Mouse (Mus musculus) embryonic facial prominence, embryonic 13.5 days (tissue): ENCODE data around the gene Tln2. TPM values are rescaled to one million over a fixed set of nuclear protein-coding genes. Genes with fewer than 3 reads are reported as not detected.

Experiments
- ATAC-seq: fragments of 200-750 bp; cut with Nextera tagmentation; 2 replicates; pipeline ENCODE4 v1.8.0; 2017; ENCODE audit warnings: low read depth; ENCODE audit not compliant: insufficient number of reproducible peaks, insufficient read depth, low FRiP score, low TSS enrichment
- H3K27ac ChIP-seq: fragments of 300-500 bp; sonication (generic); 2 replicates; pipeline ENCODE4 v1.5.1; 2015; ENCODE audit warnings: moderate library complexity, mild to moderate bottlenecking, inconsistent platforms
- H3K27me3 ChIP-seq: fragments of 300-500 bp; sonication (generic); 2 replicates; pipeline ENCODE4 v1.6.1; 2015; ENCODE audit warnings: mild to moderate bottlenecking, inconsistent platforms
- H3K36me3 ChIP-seq: fragments of 300-500 bp; sonication (generic); 2 replicates; pipeline ENCODE4 v1.6.1; 2015; ENCODE audit warnings: mild to moderate bottlenecking, inconsistent platforms
- H3K4me1 ChIP-seq: fragments of 300-500 bp; sonication (generic); 2 replicates; pipeline ENCODE4 v1.6.1; 2015; ENCODE audit warnings: inconsistent platforms
- H3K4me2 ChIP-seq: fragments of 300-500 bp; sonication (generic); 2 replicates; pipeline ENCODE4 v1.6.1; 2015; ENCODE audit warnings: moderate library complexity, mild to moderate bottlenecking, inconsistent platforms
- H3K4me3 ChIP-seq: fragments of 300-500 bp; sonication (generic); 2 replicates; pipeline ENCODE4 v1.5.1; 2015; ENCODE audit warnings: mild to moderate bottlenecking, inconsistent platforms
- H3K9ac ChIP-seq: fragments of 300-500 bp; sonication (generic); 2 replicates; pipeline ENCODE4 v1.6.1; 2015; ENCODE audit warnings: mild to moderate bottlenecking, inconsistent platforms
- H3K9me3 ChIP-seq: fragments of 300-500 bp; sonication (generic); 2 replicates; pipeline ENCODE4 v1.6.1; 2016; ENCODE audit warnings: inconsistent platforms
- WGBS: fragments of 180-500 bp; shearing (Covaris S2); methylation state at CpG from one replicate; pipeline ENCODE4 v1.1.7; 2015; ENCODE audit warnings: mixed read lengths; 5-methylcytosine and 5-hydroxymethylcytosine counted together
- polyA plus RNA-seq: library from polyadenylated mRNA; unstranded; fragments of >200 nt; fragmentation: Nextera tagmentation; extraction: Ambion mirVana; gene quantifications from 2 replicates; pipeline ENCODE4 v1.2.1, GENCODE M21; 2015

Tln2 gene
- polyA plus RNA-seq, 1 experiment from 2014 or later = 43.4 TPM

DNA sequence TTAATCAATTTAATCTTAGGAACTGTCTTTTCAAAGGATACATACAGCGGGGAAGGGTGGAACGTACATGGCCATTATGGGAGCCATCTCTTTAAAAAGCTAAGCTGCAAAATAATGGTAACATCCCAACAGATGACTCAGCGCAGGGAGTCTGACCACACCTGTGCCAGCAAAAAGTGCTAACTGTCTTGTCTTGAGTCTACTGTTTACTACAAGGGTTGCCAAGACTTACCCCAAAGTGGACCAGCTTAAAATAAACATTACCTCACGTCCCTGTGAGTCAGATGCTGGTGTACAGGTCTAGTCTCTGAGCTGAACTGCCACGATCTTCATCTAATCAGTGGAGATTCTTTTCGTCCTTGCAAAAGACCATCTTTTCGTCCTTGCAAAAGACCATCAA lies 14.7 kb downstream of the Tln2 start:
- H3K9me3 ChIP-seq = no peaks in the 10 kb centered on the region
- H3K9ac ChIP-seq = no peak overlapping the region
- no peak overlapping the region for H3K4me3 ChIP-seq
- no peak overlapping the region for H3K27ac ChIP-seq
- H3K27me3 ChIP-seq = no peaks in the 10 kb centered on the region
- peaks cover 49% of the 10 kb centered on the region for H3K4me1 ChIP-seq
- no peak for ATAC-seq
- no peak overlapping the region for H3K4me2 ChIP-seq
- 90% methylated on average over 7 of the region's 7 CpGs for WGBS
- no peaks in the 10 kb centered on the region for H3K36me3 ChIP-seq

DNA sequence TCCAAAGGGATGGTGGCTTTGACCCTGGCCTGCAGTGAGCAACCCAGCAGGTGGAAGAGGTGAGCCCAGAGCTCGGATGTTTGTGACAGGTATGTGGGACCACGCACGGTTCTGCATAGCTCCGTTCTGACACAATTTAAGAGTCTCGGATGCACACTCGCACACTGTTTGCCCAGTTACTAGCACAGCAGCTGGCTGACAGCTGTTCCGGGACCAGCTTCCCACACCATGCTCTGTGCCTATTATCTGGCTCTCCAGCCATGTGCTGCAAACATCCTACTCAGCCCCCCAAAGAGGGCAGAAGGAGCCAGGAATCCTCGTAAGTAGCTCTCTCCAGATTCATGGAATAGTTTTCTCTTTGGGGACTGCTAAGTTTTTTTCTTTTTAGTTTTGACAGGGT lies 17.6 kb downstream of the Tln2 start:
- Histone ChIP-seq H3K9me3 (no peaks in the 10 kb centered on the region), H3K9ac (no peak overlapping the region), H3K4me1 (peaks cover 33% of the 10 kb centered on the region), H3K36me3 (no peaks in the 10 kb centered on the region), H3K27ac (no peak overlapping the region), H3K27me3 (no peaks in the 10 kb centered on the region), H3K4me2 (no peak overlapping the region), H3K4me3 (no peak overlapping the region)
- ATAC-seq = no peak
- 57% methylated on average over 8 of the region's 8 CpGs for WGBS

DNA sequence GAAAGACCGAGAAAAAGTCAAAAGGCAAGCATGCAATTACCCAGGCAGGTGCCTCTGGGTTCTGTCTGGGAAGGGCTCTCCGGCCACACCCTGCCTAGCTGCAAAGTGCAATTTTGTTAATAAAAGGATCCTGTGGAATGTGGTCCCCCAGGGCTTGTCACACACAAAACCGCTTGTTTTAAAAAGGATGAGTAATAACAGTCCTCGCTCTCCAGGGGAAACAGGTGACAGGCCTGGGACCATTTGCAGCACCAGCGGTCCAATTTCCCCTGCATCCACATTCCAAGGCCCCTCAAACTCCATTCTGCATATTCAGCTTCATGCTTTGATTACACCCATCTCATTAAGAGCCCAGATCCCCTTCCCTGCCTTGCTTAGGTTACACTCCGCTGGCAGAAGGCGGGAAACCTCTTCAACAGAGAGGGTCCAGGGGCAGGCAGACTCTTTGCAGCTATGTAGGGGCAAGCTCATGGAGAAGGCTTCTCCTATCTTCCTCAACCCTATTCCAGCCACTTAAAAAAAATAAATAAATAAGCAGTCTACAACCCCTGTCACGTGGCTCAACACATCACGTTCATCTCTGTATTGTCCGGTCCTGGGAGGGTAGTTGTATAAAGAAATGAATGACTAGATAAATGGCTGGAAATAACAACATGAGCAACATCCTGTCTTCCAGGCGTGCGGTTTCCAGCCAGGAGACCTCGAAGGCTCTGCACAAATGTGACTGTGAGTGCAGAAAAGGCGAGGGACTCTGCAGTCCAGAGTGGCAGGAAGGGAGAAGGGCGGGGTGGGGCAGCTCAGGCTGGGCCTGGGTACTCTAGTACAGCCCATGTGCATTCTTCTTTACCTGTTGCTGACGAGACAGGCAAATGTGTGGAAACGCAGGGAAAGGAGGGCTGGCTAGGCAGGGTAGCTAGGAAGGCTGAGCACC lies 19.5 kb downstream of the Tln2 start:
- Histone ChIP-seq H3K9ac (no peak overlapping the region), H3K27ac (no peak overlapping the region), H3K27me3 (no peaks in the 10 kb centered on the region), H3K4me2 (no peak overlapping the region), H3K9me3 (no peaks in the 10 kb centered on the region), H3K4me3 (no peak overlapping the region), H3K36me3 (no peaks in the 10 kb centered on the region), H3K4me1 (peaks cover 33% of the 10 kb centered on the region)
- WGBS = 51% methylated on average over 17 of the region's 17 CpGs
- no peak for ATAC-seq

DNA sequence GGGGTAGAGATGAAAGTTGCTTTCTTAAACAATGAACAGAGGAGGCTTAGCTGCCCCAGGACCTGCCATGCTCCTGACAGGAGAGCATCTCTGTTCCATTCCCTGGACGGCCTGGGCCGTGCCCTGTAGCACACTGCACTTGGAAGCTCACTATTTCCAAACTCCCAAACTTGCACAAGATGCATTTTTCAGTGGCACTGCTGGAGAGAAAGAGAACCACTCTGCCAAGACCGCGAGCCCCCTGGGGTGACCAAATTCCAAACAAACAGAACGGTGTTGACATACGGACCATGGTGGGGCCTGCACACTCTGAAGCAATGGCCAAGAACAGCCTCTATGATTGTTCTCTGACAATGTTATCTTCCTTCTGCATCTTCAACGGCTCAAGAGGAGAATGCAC lies 25.1 kb downstream of the Tln2 start:
- no peaks in the 10 kb centered on the region for H3K9me3 ChIP-seq
- H3K9ac ChIP-seq = no peak overlapping the region
- no peaks in the 10 kb centered on the region for H3K36me3 ChIP-seq
- H3K4me2 ChIP-seq = no peak overlapping the region
- H3K27ac ChIP-seq = no peak overlapping the region
- H3K4me1 ChIP-seq = peaks cover 14% of the 10 kb centered on the region
- no peak for ATAC-seq
- H3K27me3 ChIP-seq = no peaks in the 10 kb centered on the region
- WGBS = 61% methylated on average over 7 of the region's 7 CpGs
- no peak overlapping the region for H3K4me3 ChIP-seq

DNA sequence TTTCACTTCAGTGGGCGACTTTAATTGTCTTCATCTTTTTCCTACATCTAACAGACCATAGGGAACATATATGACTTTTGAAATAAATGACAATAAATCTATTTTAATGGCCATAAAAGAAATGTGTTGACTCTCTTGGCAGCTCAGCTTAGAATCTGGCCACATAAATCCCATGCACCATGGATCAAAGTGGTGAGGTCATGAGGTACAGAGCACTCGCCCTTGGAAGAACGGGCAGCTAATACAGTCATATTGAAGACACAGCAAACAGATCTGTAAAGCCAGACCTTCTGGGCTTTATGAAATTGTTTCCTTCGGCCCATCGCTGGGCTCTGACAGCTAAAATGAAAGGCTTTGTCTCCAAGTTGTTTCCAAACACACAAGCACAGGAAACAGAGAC lies 26.2 kb downstream of the Tln2 start:
- H3K27me3 ChIP-seq = no peaks in the 10 kb centered on the region
- peaks cover 13% of the 10 kb centered on the region for H3K4me1 ChIP-seq

DNA sequence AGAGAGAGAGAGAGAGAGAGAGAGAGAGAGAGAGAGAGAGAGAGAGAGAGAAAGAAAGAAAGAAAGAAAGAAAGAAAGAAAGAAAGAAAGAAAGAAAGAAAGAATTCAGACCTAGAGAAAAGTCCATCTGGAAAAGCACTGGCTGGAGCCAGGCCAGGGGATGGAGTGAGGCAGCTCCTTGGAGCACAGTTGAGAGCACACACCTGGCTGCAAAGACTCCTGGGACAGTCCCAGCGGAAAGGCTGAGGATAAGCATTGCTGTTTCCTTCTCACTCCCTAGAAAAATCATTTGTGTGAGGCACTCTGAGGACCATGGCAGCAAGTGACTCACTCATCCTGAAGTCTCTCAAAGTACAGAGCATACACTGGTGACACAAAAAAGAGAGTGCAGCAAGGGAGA lies 26.9 kb downstream of the Tln2 start:
- H3K4me1 ChIP-seq = peaks cover 13% of the 10 kb centered on the region
- no peak overlapping the region for H3K27ac ChIP-seq
- no peak for ATAC-seq
- no peak overlapping the region for H3K4me2 ChIP-seq
- no peaks in the 10 kb centered on the region for H3K9me3 ChIP-seq
- no peaks in the 10 kb centered on the region for H3K36me3 ChIP-seq
- H3K27me3 ChIP-seq = no peaks in the 10 kb centered on the region
- no peak overlapping the region for H3K9ac ChIP-seq
- 79% methylated on average over 1 of the region's 1 CpGs for WGBS
- no peak overlapping the region for H3K4me3 ChIP-seq

More for the DNA sequence above, 26.2 kb downstream of the Tln2 start:
- no peak overlapping the region for H3K4me2 ChIP-seq
- no peaks in the 10 kb centered on the region for H3K9me3 ChIP-seq
- no peak overlapping the region for H3K27ac ChIP-seq
- H3K36me3 ChIP-seq = no peaks in the 10 kb centered on the region
- 89% methylated on average over 5 of the region's 5 CpGs for WGBS
- no peak for ATAC-seq
- no peak overlapping the region for H3K9ac ChIP-seq
- no peak overlapping the region for H3K4me3 ChIP-seq

DNA sequence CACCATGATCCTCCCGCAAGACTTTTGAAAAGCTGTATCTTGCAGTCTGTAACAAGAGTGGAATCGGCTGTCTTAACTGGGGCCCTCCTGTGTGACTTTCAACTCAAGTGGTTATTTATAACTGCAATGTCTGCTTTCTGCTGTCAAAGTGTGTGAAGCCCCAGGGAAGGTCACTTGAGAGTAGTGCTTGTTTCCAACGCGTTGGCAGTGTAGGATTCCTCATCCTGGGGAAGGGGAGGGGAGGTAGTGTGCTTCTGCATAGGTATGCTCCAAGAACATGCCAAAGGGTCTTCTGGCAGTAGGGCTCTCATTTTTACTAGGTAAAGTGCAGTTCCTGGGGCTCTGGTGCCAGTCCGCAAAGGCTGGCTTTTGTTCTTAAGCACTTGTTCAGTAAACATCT lies 29.9 kb downstream of the Tln2 start:
- H3K27ac ChIP-seq = peak overlapping the region; percentile 36; the same call in 1 of the 2 replicates
- H3K4me1 ChIP-seq = peaks cover 9% of the 10 kb centered on the region
- H3K36me3 ChIP-seq = no peaks in the 10 kb centered on the region
- H3K4me2 ChIP-seq = no peak overlapping the region
- no peak for ATAC-seq
- 68% methylated on average over 5 of the region's 5 CpGs for WGBS
- H3K9me3 ChIP-seq = no peaks in the 10 kb centered on the region
- no peak overlapping the region for H3K9ac ChIP-seq
- no peak overlapping the region for H3K4me3 ChIP-seq
- no peaks in the 10 kb centered on the region for H3K27me3 ChIP-seq

DNA sequence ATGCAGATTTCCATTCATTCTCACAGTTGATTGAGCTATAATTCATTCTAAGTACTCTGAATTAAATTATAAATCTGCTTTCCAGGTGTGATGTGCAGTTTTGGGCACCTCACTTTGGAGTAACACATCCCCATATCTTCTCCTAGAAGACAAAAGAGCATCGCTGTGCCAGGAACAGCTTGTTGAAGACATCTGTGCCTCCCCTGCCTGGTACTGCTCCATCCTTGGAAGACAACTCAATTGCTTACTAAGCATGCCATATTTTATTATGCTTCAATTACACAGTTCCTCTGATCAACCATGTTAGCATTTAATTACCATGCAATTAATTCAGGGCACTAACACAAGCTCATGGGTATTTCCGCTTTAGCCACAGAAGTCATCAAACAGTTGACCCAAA lies 31.8 kb downstream of the Tln2 start:
- Histone ChIP-seq H3K36me3 (no peaks in the 10 kb centered on the region), H3K9me3 (no peaks in the 10 kb centered on the region), H3K27me3 (no peaks in the 10 kb centered on the region), H3K4me3 (no peak overlapping the region), H3K4me1 (peaks cover 7% of the 10 kb centered on the region; the same call in 1 of the 2 replicates), H3K9ac (no peak overlapping the region), H3K4me2 (no peak overlapping the region), H3K27ac (no peak overlapping the region)
- WGBS = 87% methylated on average over 2 of the region's 2 CpGs
- ATAC-seq = no peak

DNA sequence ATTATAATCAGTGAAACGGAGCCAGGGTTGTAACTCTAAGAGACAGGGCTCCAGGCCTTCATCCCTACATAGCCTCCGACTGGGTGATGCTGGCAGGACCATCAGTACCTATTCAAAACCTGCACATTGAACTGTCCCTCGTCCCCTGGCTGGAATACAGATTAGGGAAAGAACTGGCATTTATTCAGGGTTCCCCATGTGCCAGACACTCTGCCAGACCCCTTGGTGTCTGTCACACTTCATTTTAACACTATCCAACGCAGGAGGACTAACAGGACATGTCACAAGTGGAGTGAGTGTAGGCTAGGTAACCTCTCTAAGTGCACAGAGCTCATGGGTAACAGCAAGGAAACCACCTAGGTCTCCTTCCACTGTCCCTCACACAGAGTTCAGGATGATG lies 37.8 kb downstream of the Tln2 start:
- no peak overlapping the region for H3K4me2 ChIP-seq
- H3K9ac ChIP-seq = no peak overlapping the region
- H3K4me1 ChIP-seq = peaks cover 12% of the 10 kb centered on the region; the same call in 1 of the 2 replicates
- no peaks in the 10 kb centered on the region for H3K27me3 ChIP-seq
- no peak overlapping the region for H3K4me3 ChIP-seq
- 67% methylated on average over 4 of the region's 4 CpGs for WGBS
- H3K9me3 ChIP-seq = no peaks in the 10 kb centered on the region
- H3K27ac ChIP-seq = no peak overlapping the region
- H3K36me3 ChIP-seq = no peaks in the 10 kb centered on the region
- ATAC-seq = no peak

DNA sequence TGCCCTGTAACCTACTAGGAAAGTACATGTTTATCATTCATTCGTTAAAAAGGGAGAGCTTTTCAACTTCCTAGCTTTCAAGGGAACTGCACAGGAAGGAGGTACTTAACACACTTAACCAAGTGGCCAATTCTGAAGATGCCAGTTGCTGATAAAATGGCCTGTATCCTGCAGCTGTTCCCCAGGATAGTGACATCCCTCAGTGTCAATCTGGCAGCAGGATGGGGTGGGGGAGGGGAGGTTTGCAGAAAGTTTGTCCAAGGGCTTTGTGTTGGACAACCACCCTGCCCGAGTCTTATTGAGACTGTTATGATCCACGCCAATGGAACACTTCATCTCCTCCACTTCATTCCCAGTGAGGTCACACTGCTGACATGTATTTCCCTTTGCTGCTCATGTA lies 50.0 kb downstream of the Tln2 start:
- no peak for ATAC-seq
- no peak overlapping the region for H3K9ac ChIP-seq
- no peaks in the 10 kb centered on the region for H3K9me3 ChIP-seq
- 47% methylated on average over 3 of the region's 3 CpGs for WGBS
- no peak overlapping the region for H3K4me2 ChIP-seq
- H3K36me3 ChIP-seq = no peaks in the 10 kb centered on the region
- H3K4me3 ChIP-seq = no peak overlapping the region
- peaks cover 3% of the 10 kb centered on the region; the same call in 1 of the 2 replicates for H3K4me1 ChIP-seq
- H3K27ac ChIP-seq = no peak overlapping the region
- no peaks in the 10 kb centered on the region for H3K27me3 ChIP-seq

DNA sequence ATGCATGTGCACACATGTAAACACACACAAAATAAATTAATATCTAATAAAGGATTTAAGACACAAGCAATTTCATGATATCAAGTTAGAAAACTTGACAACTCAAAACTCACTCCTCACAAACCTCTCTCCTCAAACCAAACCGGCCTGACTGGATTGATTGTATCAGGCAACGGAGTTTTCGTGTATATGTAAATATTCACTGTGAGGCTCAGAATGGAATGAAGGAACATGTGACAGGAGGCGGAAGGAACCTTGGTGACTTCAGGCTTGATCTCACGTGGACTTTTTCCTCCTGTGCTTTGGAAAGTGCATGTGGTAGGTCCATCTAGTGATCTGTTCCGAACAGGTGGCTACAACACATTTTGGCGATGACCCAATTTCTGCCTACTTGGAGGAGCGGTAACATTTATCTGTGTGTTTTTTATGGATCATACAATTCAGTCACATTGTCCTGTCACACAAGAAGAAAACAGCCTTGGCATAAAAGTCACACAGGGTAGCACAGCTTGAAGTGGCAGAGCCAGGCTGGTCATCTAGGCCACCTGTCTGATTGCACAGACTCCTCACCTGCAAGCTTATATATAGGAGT lies 54.7 kb downstream of the Tln2 start:
- H3K36me3 ChIP-seq = no peaks in the 10 kb centered on the region
- no peaks in the 10 kb centered on the region for H3K9me3 ChIP-seq
- no peak overlapping the region for H3K9ac ChIP-seq
- H3K27me3 ChIP-seq = no peaks in the 10 kb centered on the region
- 80% methylated on average over 8 of the region's 8 CpGs for WGBS
- H3K4me3 ChIP-seq = no peak overlapping the region
- peaks cover 3% of the 10 kb centered on the region; the same call in 1 of the 2 replicates for H3K4me1 ChIP-seq
- no peak overlapping the region for H3K4me2 ChIP-seq
- no peak for ATAC-seq
- H3K27ac ChIP-seq = no peak overlapping the region

DNA sequence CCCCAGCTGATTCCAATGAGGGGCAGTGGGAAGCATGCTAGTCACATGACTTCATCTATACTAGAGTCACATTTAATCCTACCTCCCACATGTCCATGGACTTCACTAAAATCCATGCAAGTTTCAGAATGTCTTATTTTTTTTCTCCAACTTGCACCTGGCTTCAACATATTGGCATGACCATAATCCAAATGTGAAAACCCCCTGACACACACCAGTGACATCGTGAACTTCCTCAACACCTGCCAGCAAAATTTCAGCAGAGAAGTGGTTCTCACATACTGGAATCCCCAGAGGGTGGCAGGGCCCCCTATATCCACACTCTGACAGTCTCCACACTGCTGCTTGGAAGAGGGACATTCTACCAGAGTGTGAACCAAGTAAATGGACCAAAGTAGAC lies 57.7 kb downstream of the Tln2 start:
- WGBS = 85% methylated on average over 1 of the region's 1 CpGs

More for the DNA sequence above, 57.7 kb downstream of the Tln2 start:
- Histone ChIP-seq H3K9ac (no peak overlapping the region), H3K27ac (no peak overlapping the region), H3K4me2 (no peak overlapping the region), H3K27me3 (no peaks in the 10 kb centered on the region), H3K4me1 (peaks cover 7% of the 10 kb centered on the region; the same call in 1 of the 2 replicates), H3K4me3 (no peak overlapping the region), H3K9me3 (no peaks in the 10 kb centered on the region), H3K36me3 (no peaks in the 10 kb centered on the region)
- no peak for ATAC-seq
